Mouse (Mus musculus) CH12.LX (cell line): ENCODE measurements around the gene Zfp592.

Source experiments
- CTCF ChIP-seq, 2 experiments: IDR thresholded peaks in 1 of 2; conservative IDR thresholded peaks in 1 of 2; 2 replicates each; pipeline ENCODE4 v1.5.1; 2011 to 2012; ENCODE audit warnings: low read depth in 2 of 2, low read length in 2 of 2, improper control_type of control experiment in 1 of 2, inconsistent platforms in 1 of 2, mild to moderate bottlenecking in 1 of 2, moderate library complexity in 1 of 2
- ELF1 ChIP-seq: IDR thresholded peaks from 2 replicates; pipeline ENCODE4 v1.6.1; 2014; ENCODE audit warnings: low read depth, mild to moderate bottlenecking, inconsistent platforms, low read length, improper control_type of control experiment
- GABPA ChIP-seq: IDR thresholded peaks from 2 replicates; pipeline ENCODE4 v1.6.1; 2012; ENCODE audit warnings: low read depth, low read length, improper control_type of control experiment, inconsistent platforms; ENCODE audit not compliant: insufficient replicate concordance
- JUND ChIP-seq: conservative IDR thresholded peaks from 2 replicates; pipeline ENCODE4 v1.6.1; 2011; ENCODE audit warnings: low read depth, low read length, improper control_type of control experiment
- KAT2A ChIP-seq: IDR thresholded peaks from 2 replicates; pipeline ENCODE4 v1.6.1; 2012; ENCODE audit warnings: low read length, improper control_type of control experiment, inconsistent platforms; ENCODE audit not compliant: insufficient replicate concordance
- MAX ChIP-seq: IDR thresholded peaks from 2 replicates; pipeline ENCODE4 v1.6.1; 2011; ENCODE audit warnings: low read length, improper control_type of control experiment
- POLR2A ChIP-seq: IDR thresholded peaks from 2 replicates; pipeline ENCODE4 v1.6.1; 2011; ENCODE audit warnings: low read depth, mild to moderate bottlenecking, improper control_type of control experiment, low read length
- SIN3A ChIP-seq: IDR thresholded peaks from 2 replicates; pipeline ENCODE4 v1.6.1; 2012; ENCODE audit warnings: low read length, improper control_type of control experiment, inconsistent platforms
- ZC3H11A ChIP-seq: IDR thresholded peaks from 2 replicates; pipeline ENCODE4 v1.6.1; 2012; ENCODE audit warnings: low read depth, mild to moderate bottlenecking, inconsistent platforms, low read length, improper control_type of control experiment
- ZMIZ1 ChIP-seq: IDR thresholded peaks from 2 replicates; pipeline ENCODE4 v1.6.1; 2012; ENCODE audit warnings: low read depth, mild to moderate bottlenecking, inconsistent platforms, low read length, improper control_type of control experiment
- ZNF384 ChIP-seq: IDR thresholded peaks from 2 replicates; pipeline ENCODE4 v1.6.1; 2012; ENCODE audit warnings: low read depth, low read length, improper control_type of control experiment, inconsistent platforms

GRCm38 (mm10) chr7:81047847-81048246, 54.4 kb downstream of the Zfp592 start:
- TF ChIP-seq CTCF (conservative IDR thresholded peaks at IDR 0.05 in 1 of 2, IDR thresholded peaks at IDR 0.05 in 1 of 2; ENCODE audit: low read depth in 2 of 2, low read length in 2 of 2) (no peak), JUND (no peak), ZMIZ1 (no peak), ELF1 (no peak), SIN3A (no peak), POLR2A (no peak), MAX (no peak), ZNF384 (no peak), ZC3H11A (no peak), KAT2A (no peak), GABPA (no peak)
